Mouse (Mus musculus) embryonic fibroblast, embryonic 13.5 days (primary cell): ENCODE measurements around the gene Trappc2. TPM values are rescaled to one million over a fixed set of nuclear protein-coding genes. Genes with fewer than 3 reads are reported as not detected.

Experiments
- H3K27ac ChIP-seq: 2 replicates; pipeline ENCODE4 v1.5.1; 2012; ENCODE audit warnings: low read length, control low read depth, inconsistent platforms; ENCODE audit not compliant: insufficient read depth
- H3K4me1 ChIP-seq: 2 replicates; pipeline ENCODE4 v1.6.1; 2011; ENCODE audit warnings: low read length; ENCODE audit not compliant: control insufficient read depth, insufficient read depth
- H3K4me3 ChIP-seq: 2 replicates; pipeline ENCODE4 v1.5.1; 2011; ENCODE audit warnings: mild to moderate bottlenecking, control low read depth, low read length; ENCODE audit not compliant: insufficient read depth
- CTCF ChIP-seq: IDR thresholded peaks from 2 replicates; pipeline ENCODE4 v1.5.1; 2011; ENCODE audit warnings: mild to moderate bottlenecking, control low read depth, low read length, moderate library complexity, borderline replicate concordance; ENCODE audit not compliant: insufficient read depth
- POLR2A ChIP-seq: IDR thresholded peaks from 2 replicates; pipeline ENCODE4 v1.6.1; 2011; ENCODE audit warnings: low read depth, mild to moderate bottlenecking, control low read depth, low read length, moderate library complexity
- polyA plus RNA-seq: library from polyadenylated mRNA; stranded (reverse); fragments of >200 nt; gene quantifications from 2 replicates; pipeline ENCODE4 v1.2.4, GENCODE M21; 2011; ENCODE audit warnings: low read depth; ENCODE audit not compliant: missing spikeins, insufficient read length

Gene Trappc2
- 14.5 and 15.6 TPM in 2 replicates for polyA plus RNA-seq

- Histone ChIP-seq H3K4me3 (peak within 1 kb of the TSS; percentile 74), H3K4me1 (no peaks in the 10 kb centered on the region)
- TF ChIP-seq CTCF (no peak), POLR2A (no peak)
Measured at GRCm38 (mm10) chrX:166440036-166440615, at the start of gene Trappc2. TSS of gene Trappc2 (plus strand) at chrX:166440574.

GRCm38 (mm10) chrX:166393753-166394152, 46.6 kb upstream of the Trappc2 start:
- no peak overlapping the region for H3K4me3 ChIP-seq
- H3K4me1 ChIP-seq: no peaks in the 10 kb centered on the region
- no peak overlapping the region for H3K27ac ChIP-seq
- no peak for TF ChIP-seq CTCF
- TF ChIP-seq POLR2A: no peak

More at GRCm38 (mm10) chrX:166440036-166440615, at the start of gene Trappc2:
- peak within 1 kb of the TSS; percentile 20; the same call in 1 of the 2 replicates for H3K27ac ChIP-seq

- TF ChIP-seq POLR2A (no peak), CTCF (no peak)
- H3K27ac ChIP-seq: no peak overlapping the region
- H3K4me3 ChIP-seq: no peak overlapping the region
- no peaks in the 10 kb centered on the region; the same call in 1 of the 2 replicates for H3K4me1 ChIP-seq
Measured at GRCm38 (mm10) chrX:166407865-166408264, 32.5 kb upstream of the Trappc2 start.

DNA sequence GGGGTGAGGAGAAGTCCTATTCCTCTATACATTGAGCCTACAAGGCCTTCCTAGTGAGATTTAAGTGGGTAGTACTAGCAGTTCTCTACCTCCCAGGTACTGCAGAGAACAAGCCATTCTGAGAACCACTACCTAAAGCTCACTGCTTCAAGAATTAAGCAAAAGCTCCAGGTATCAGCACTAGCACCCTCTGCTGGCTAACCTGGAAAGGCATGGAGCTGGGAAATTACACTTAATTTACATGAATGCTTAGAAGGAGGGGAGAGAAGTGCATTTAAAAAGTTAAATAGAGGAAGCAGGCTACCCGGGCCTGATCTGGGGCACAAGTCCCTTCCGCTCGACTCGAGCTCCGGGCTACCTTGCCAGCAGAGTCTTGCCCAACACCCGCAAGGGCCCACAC, 24.2 kb upstream of the Trappc2 start:
- H3K27ac ChIP-seq: no peak overlapping the region
- H3K4me1 ChIP-seq: no peaks in the 10 kb centered on the region
- TF ChIP-seq CTCF: no peak
- TF ChIP-seq POLR2A: no peak
- H3K4me3 ChIP-seq: no peak overlapping the region

- TF ChIP-seq CTCF (no peak), POLR2A (no peak)
- no peaks in the 10 kb centered on the region for H3K4me1 ChIP-seq
- no peak overlapping the region for H3K4me3 ChIP-seq
- no peak overlapping the region for H3K27ac ChIP-seq
Measured at GRCm38 (mm10) chrX:166434812-166435211, 5.6 kb upstream of the Trappc2 start.

DNA sequence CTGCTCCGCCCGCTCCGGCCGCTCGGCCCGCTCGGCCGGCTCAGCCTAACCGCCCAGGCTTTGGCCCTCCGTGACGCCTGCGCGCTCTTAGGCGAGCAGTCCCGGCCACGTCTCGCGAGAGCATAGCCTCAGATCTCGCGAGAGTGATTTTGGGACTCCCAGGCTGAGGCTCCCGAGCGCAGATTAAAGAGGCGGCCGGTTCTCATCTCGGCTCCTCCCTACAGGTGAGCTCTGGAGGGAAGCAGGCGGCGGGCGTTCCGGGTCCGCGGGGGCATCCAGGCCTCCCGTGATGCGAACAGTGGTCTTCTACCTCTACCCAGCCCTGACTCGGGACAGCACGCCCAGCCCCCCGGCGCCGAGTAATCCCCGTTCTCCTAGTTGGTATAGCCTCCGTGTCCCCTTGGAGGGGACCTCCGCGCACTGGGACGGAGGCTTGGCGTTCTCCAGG, 266 bp downstream of the Trappc2 start, which contains the start of gene Ofd1:
Gene Ofd1 (minus strand): TSS at position 89 of the 448 bp plus-strand sequence.
- peak within 1 kb of the TSS; percentile 74 for H3K4me3 ChIP-seq
- TF ChIP-seq POLR2A (peak; percentile 73), CTCF (no peak)
- no peaks in the 10 kb centered on the region for H3K4me1 ChIP-seq
- H3K27ac ChIP-seq: peak within 1 kb of the TSS; percentile 20; the same call in 1 of the 2 replicates

DNA sequence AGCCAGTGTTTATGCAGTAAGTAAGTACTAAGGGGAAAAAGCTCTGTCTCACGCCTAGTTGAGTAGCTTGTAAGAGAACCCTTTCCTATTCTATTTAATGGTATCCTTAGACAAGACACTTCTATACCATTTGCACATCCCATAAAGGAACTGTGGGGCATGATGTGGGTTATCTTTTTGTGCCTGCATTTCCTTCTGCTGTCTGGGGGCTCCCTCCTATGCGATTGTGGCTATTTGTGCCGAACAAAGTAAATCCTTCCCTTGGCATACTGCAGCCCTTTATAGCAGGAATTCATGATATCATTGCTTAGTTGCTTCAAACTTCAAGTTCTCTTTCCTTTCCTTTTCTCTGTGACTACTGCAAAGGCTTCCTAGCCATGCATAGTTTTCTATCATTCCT, 4.2 kb downstream of the Trappc2 start:
- Histone ChIP-seq H3K4me3 (no peak overlapping the region), H3K4me1 (no peaks in the 10 kb centered on the region), H3K27ac (no peak overlapping the region)
- no peak for TF ChIP-seq POLR2A
- TF ChIP-seq CTCF: no peak

DNA sequence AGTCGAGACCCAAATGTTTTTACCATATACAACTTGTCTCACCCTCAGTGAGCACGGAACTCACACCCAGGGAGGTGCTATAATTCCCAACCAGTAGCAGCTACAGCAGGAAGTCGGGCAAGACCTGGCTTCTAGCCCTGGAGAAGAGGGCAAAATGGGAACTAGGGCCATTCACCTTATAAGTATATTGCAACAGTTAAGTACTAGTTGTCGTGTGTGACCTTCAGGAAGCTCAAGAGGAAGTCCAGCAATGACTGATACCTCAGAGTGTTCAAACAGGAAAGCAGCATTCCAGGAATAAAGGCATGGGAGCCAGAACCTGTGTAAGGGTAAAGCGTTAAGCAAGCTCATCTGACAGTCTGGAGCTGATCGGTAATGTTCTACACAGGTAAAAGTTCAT, 13.2 kb downstream of the Trappc2 start:
- H3K4me3 ChIP-seq: no peak overlapping the region
- H3K4me1 ChIP-seq: no peaks in the 10 kb centered on the region
- TF ChIP-seq POLR2A (no peak), CTCF (no peak)
- H3K27ac ChIP-seq: no peak overlapping the region

DNA sequence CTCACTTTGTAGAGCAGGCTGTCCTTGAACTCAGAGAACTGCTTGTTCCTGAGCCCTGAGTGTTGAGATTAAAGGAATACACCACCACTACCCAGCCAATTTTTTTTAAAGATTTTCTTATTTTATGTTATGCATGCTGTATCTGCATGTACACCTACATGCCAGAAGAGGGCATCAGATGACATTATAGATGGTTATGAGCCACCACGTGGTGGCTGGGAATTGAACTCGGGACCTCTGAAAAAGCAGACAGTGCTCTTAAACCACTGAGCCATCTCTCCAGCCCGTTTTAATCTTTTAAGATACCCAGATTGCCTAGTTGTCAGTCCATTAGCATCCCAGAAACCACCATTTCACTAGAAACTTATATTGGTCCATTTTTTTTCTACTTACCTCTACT, 14.0 kb downstream of the Trappc2 start:
- no peak for TF ChIP-seq CTCF
- no peak for TF ChIP-seq POLR2A

DNA sequence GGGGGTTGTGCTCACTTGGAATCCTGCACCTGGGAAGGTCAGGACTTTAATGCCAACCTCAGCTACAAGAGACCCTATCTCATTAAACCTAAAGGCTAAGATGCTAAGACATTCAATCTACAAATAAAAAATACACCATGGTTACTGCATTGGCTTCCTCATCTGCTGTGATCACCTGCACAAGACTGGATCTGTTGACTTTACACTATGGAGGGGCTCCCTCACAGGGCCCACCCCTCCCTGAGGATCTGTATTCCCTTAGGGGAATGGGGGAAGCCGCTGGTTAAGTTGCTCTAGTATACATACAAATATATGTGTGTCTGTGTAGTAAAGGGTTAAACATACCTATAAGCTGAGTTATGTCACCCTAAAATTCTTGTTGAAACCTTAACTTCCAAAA, 15.2 kb downstream of the Trappc2 start:
- Histone ChIP-seq H3K27ac (no peak overlapping the region), H3K4me1 (no peaks in the 10 kb centered on the region), H3K4me3 (no peak overlapping the region)
- no peak for TF ChIP-seq CTCF
- no peak for TF ChIP-seq POLR2A

More for the DNA sequence above, 14.0 kb downstream of the Trappc2 start:
- H3K27ac ChIP-seq: no peak overlapping the region
- no peak overlapping the region for H3K4me3 ChIP-seq
- H3K4me1 ChIP-seq: no peaks in the 10 kb centered on the region
